Mouse (Mus musculus) intestine, postnatal 0 days (tissue): ENCODE measurements around the gene M1ap. TPM values are rescaled to one million over a fixed set of nuclear protein-coding genes. Genes with fewer than 3 reads are reported as not detected.

Experiments used
- ATAC-seq: fragments of 200-750 bp; cut with Nextera tagmentation; 2 replicates; pipeline ENCODE4 v1.8.0; 2017; ENCODE audit warnings: mild to moderate bottlenecking, moderate TSS enrichment, moderate library complexity
- H3K27ac ChIP-seq: fragments of 300-500 bp; sonication (generic); 2 replicates; pipeline ENCODE4 v1.5.1; 2014; ENCODE audit warnings: mild to moderate bottlenecking, low read depth, low read length, moderate library complexity
- H3K27me3 ChIP-seq: fragments of 300-500 bp; sonication (generic); replicated peaks from 2 replicates; pipeline ENCODE4 v1.6.1; 2014; ENCODE audit warnings: low read length, mixed read lengths; ENCODE audit not compliant: control insufficient read depth, insufficient read depth
- H3K36me3 ChIP-seq: fragments of 300-500 bp; sonication (generic); 2 replicates; pipeline ENCODE4 v1.6.1; 2014; ENCODE audit warnings: mild to moderate bottlenecking, moderate library complexity; ENCODE audit not compliant: control insufficient read depth, insufficient read depth
- H3K4me1 ChIP-seq: fragments of 300-500 bp; sonication (generic); replicated peaks from 2 replicates; pipeline ENCODE4 v1.6.1; 2014; ENCODE audit warnings: antibody characterized with exemption, low read length, mixed read lengths; ENCODE audit not compliant: control insufficient read depth, insufficient read depth
- H3K4me2 ChIP-seq: fragments of 300-500 bp; sonication (generic); replicated peaks from 2 replicates; pipeline ENCODE4 v1.6.1; 2014; ENCODE audit warnings: low read depth, mild to moderate bottlenecking, moderate library complexity
- H3K4me3 ChIP-seq: fragments of 300-500 bp; sonication (generic); 2 replicates; pipeline ENCODE4 v1.5.1; 2014; ENCODE audit warnings: low read depth, low read length
- H3K9ac ChIP-seq: fragments of 300-500 bp; sonication (generic); 2 replicates; pipeline ENCODE4 v1.6.1; 2014; ENCODE audit warnings: mild to moderate bottlenecking, low read depth, low read length
- H3K9me3 ChIP-seq: fragments of 300-500 bp; sonication (generic); 2 replicates; pipeline ENCODE4 v1.6.1; 2016; ENCODE audit warnings: mixed run types; ENCODE audit not compliant: control insufficient read depth
- CTCF ChIP-seq: sonication (generic); IDR thresholded peaks from 2 replicates; pipeline ENCODE4 v1.5.1; 2016; ENCODE audit warnings: low read depth, mild to moderate bottlenecking, control low read depth, antibody characterized with exemption, moderate library complexity
- WGBS: fragments of 180-500 bp; shearing (Covaris S2); extraction: QIAGEN DNeasy Blood & Tissue Kit; methylation state at CpG from one replicate; pipeline ENCODE4 v1.1.7; 2014; 5-methylcytosine and 5-hydroxymethylcytosine counted together
- polyA plus RNA-seq: library from polyadenylated mRNA; unstranded; fragments of >200 nt; fragmentation: Nextera tagmentation; extraction: Ambion mirVana; gene quantifications from 2 replicates; pipeline ENCODE4 v1.2.1, GENCODE M21; 2015

The M1ap gene
- polyA plus RNA-seq, 1 experiment from 2014 or later: 0.16 TPM

- no peak for ATAC-seq
These were observed 119.3 kb downstream of the M1ap start for GRCm38 (mm10) chr6:83065995-83066394.

DNA sequence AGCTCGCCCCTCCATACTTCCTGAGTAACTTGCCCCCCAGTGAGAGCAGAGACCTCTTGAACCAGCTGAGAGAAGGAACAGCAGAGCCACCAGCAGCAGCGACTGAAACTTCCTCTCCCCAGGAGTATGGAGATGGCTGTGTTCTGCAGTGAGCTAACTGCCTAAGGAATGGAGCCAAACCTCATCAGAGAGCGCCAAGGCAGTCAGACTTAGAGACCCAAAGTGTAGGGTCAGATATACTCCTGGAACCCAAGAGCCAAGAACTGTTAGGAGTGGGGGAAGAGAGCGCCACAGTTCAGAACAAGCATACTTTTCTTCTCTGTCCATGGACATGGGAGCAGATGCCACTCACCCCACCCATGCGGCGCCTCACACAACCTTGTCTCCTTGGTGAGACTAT lies 119.7 kb downstream of the M1ap start:
- no peak overlapping the region for H3K4me2 ChIP-seq
- no peaks in the 10 kb centered on the region; the same call in 1 of the 2 replicates for H3K4me1 ChIP-seq
- H3K27me3 ChIP-seq: peaks cover 83% of the 10 kb centered on the region
- 49% methylated on average over 6 of the region's 6 CpGs for WGBS
- TF ChIP-seq CTCF: no peak
- no peak for ATAC-seq
- peaks cover 7% of the 10 kb centered on the region; the same call in 1 of the 2 replicates for H3K36me3 ChIP-seq
- H3K9me3 ChIP-seq: no peaks in the 10 kb centered on the region
- no peak overlapping the region for H3K27ac ChIP-seq
- no peak overlapping the region for H3K9ac ChIP-seq
- H3K4me3 ChIP-seq: no peak overlapping the region

More at GRCm38 (mm10) chr6:83065995-83066394, 119.3 kb downstream of the M1ap start:
- H3K9me3 ChIP-seq: no peaks in the 10 kb centered on the region
- H3K27ac ChIP-seq: no peak overlapping the region
- H3K27me3 ChIP-seq: peaks cover 79% of the 10 kb centered on the region
- no peak for TF ChIP-seq CTCF
- WGBS: 42% methylated on average over 8 of the region's 8 CpGs
- no peak overlapping the region for H3K9ac ChIP-seq
- H3K4me2 ChIP-seq: no peak overlapping the region
- H3K36me3 ChIP-seq: peaks cover 11% of the 10 kb centered on the region; the same call in 1 of the 2 replicates
- no peaks in the 10 kb centered on the region; the same call in 1 of the 2 replicates for H3K4me1 ChIP-seq
- no peak overlapping the region for H3K4me3 ChIP-seq

GRCm38 (mm10) chr6:83068221-83068620 lies 121.5 kb downstream of the M1ap start:
- 13% methylated on average over 8 of the region's 8 CpGs for WGBS

DNA sequence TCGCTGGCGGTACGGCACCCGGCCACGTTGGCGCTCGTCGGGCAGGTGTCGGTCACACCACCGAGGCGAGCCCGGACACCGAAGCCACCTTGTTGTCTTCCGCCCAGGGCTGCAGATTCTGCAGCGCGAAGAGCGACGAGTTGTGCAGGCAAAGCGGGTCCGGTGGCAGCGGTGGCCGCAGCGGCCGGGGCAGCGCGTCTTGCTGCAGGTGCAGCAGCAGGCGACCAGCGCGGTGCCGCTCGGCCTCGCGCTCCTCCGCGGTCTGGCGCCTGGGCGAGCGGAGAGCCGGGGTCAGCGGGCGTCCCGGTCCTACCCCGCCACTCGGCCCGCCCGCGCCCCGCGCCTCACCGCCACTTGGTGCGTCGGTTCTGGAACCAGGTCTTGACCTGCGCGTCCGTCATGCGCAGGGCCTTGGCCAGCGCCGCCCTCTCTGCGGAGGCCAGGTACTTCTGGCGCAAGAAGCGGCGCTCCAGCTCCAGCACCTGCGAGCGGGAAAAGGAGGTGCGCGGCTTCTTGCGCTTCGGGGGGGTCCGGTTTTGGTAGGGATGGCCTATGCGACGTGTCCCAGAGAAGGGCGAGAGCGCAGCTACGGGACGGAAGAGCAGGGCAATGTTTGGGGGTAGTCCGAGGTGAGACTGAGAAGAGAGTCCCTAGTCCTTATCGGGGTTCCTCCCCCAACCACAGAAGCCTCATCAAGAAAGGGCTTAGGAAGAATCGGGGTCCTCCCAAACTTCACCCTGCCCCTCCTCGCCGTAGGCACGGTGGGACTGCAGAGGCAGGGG lies 122.2 kb downstream of the M1ap start:
- TF ChIP-seq CTCF: no peak
- Histone ChIP-seq H3K9ac (no peak overlapping the region), H3K4me2 (peak overlapping the region; percentile 63), H3K4me3 (peak overlapping the region; percentile 39), H3K4me1 (no peaks in the 10 kb centered on the region; the same call in 1 of the 2 replicates), H3K9me3 (no peaks in the 10 kb centered on the region), H3K27me3 (peaks cover 91% of the 10 kb centered on the region), H3K36me3 (no peaks in the 10 kb centered on the region; the same call in 1 of the 2 replicates), H3K27ac (no peak overlapping the region)
- WGBS: 1% methylated on average over 78 of the region's 81 CpGs
- ATAC-seq: no peak

More at GRCm38 (mm10) chr6:83068221-83068620, 121.5 kb downstream of the M1ap start:
- no peak for TF ChIP-seq CTCF
- peak overlapping the region; percentile 39 for H3K4me3 ChIP-seq
- H3K27ac ChIP-seq: no peak overlapping the region
- ATAC-seq: no peak
- H3K4me1 ChIP-seq: no peaks in the 10 kb centered on the region; the same call in 1 of the 2 replicates
- no peaks in the 10 kb centered on the region; the same call in 1 of the 2 replicates for H3K36me3 ChIP-seq
- H3K27me3 ChIP-seq: peaks cover 92% of the 10 kb centered on the region
- H3K9me3 ChIP-seq: no peaks in the 10 kb centered on the region
- peak overlapping the region; percentile 63 for H3K4me2 ChIP-seq
- H3K9ac ChIP-seq: no peak overlapping the region

DNA sequence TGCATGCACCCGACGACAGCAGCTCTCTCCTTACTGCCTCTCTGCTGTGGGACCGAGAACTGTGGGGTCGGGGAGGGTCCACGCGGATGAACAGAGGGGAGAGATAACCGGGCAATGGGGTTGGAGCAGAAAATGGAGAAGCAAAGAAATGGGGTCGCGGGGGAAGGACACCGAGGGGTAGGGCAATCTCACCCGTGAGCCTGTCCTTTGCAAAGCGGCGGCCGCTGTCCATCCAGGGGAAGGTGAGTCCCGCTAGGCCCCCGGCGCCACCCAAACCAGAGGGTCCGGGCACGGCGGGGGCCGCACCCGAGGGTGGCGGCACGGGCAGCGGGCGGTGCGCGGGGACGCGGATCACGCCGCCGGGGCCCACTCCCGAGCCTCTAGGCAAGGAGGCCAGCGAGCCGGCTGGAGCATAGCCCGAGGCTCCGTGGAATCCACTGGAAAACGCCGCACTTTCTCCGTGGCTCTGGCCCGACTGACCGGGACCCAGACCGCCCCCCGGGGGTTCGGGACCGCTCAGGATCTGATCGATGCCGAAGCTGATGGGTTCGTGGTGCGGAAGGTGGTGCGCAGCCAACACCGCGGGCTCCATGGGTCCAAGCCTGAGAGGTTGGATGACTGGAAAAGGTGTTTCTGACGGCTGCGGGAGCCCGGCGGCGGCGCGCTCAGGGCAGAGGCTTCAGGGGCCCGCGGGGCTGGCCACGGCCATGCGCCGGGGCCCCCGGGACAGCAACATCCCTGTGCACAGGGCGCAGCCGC lies 123.0 kb downstream of the M1ap start:
- WGBS: under 1% methylated on average over 55 of the region's 69 CpGs
- no peaks in the 10 kb centered on the region; the same call in 1 of the 2 replicates for H3K4me1 ChIP-seq
- peaks cover 91% of the 10 kb centered on the region for H3K27me3 ChIP-seq
- TF ChIP-seq CTCF: no peak
- ATAC-seq: no peak
- no peak overlapping the region for H3K9ac ChIP-seq
- H3K4me2 ChIP-seq: peak overlapping the region; percentile 63
- peak overlapping the region; percentile 39 for H3K4me3 ChIP-seq
- no peaks in the 10 kb centered on the region for H3K9me3 ChIP-seq
- H3K27ac ChIP-seq: no peak overlapping the region
- H3K36me3 ChIP-seq: no peaks in the 10 kb centered on the region; the same call in 1 of the 2 replicates

GRCm38 (mm10) chr6:83070247-83070310 lies 123.4 kb downstream of the M1ap start, which contains the start of gene Tlx2:
Gene Tlx2, minus strand, starts transcription at chr6:83070293.
- Histone ChIP-seq H3K4me3 (peak within 1 kb of the TSS; percentile 39), H3K9ac (no peak within 1 kb of the TSS), H3K36me3 (no peaks in the 10 kb centered on the region; the same call in 1 of the 2 replicates), H3K9me3 (no peaks in the 10 kb centered on the region), H3K4me2 (peak within 1 kb of the TSS; percentile 63), H3K4me1 (no peaks in the 10 kb centered on the region; the same call in 1 of the 2 replicates), H3K27ac (no peak within 1 kb of the TSS), H3K27me3 (peaks cover 91% of the 10 kb centered on the region)
- ATAC-seq: no peak
- TF ChIP-seq CTCF: no peak
- 1% methylated on average over 10 of the region's 10 CpGs for WGBS
